Mouse (Mus musculus) megakaryocyte, embryonic 14.5 days (primary cell): ENCODE data around the gene Hvcn1.

ENCODE experiments used
- FLI1 ChIP-seq: IDR thresholded peaks from 2 replicates; pipeline ENCODE4 v1.6.1; 2012; ENCODE audit warnings: low read length, inconsistent platforms, mixed read lengths
- GATA1 ChIP-seq: IDR thresholded peaks from 3 replicates; pipeline ENCODE4 v1.6.1; 2012; ENCODE audit warnings: mixed read lengths, low read length, inconsistent platforms, borderline replicate concordance

DNA sequence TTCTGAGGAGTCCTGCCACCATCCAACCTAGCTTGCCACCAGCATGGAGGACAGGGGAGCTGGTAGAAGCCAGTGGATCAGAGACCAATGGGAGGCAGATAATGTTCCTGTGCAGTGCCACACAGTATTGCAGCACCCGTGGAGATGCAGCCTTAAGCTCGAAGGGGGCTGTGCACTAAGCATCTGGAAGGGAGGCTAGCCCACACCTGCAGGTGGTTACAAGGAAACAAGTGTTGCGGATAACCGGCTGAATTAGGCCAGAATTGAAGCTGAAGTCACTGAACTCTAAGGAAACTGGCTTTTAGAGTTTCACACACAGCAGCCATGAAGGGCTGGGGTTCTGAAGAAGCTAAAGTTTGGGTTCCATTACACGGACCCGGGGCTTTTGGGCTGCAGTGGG lies 2.3 kb downstream of the Hvcn1 start:
- TF ChIP-seq GATA1 (no peak), FLI1 (no peak)
